In the genomic region with DNA sequence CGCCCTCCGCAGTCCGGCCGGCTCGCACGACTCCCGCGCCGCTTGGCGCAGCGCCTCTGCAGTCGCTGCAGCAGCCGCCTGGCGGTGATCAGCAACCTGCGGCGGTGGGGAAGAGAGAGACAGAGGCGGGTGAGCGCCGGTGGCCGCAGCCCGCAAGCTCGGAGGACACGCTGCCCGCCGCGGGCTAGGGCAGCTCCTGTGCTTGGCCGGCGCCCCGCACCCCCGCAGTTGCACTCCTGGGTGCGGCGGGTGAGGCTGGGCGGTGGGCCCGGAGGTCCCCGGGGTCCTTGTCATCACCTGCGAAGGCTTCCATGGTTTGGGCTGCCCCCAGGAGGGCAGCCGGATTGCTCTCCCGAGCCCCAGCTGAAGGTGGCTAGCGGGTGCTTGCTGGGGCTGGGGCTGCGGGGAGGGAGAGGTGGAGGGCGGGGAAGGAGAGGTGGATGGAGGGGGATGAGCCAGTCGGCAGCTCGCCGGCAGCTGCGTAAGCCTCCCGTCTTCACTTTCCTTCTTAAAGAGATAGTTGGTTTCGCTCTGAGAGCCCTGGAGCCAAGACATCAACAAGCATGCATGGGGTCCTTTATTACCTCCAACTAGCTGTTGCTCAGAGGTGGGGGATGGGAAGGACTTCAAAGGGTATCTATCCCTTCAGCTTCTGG, we compare ENCODE assay signal across 9 mouse cellular contexts. TPM values are rescaled to one million over a fixed set of nuclear protein-coding genes. Genes with fewer than 3 reads are reported as not detected.
DNase-seq lines count a peak whose midpoint lies in the region; ATAC-seq and TF ChIP-seq lines count a peak whose summit lies in the region.
"Had no signal": no experiment of that assay in that cellular context is flagged by ENCODE, and none has a peak within 500 bp of the region (broad histone marks: within the 10 kb centered on the region; RNA-seq: fewer than 3 reads in every experiment).

A gene (minus strand): TSS at position 435 of the 656 bp plus-strand sequence.

- ATAC-seq in forebrain, embryonic 16.5 days: peak; percentile 83
- 0 out of 2 replicates have a peak, but pooled peaks have one; percentile 32 for ATAC-seq in liver, embryonic 12.5 days

- TF ChIP-seq CTCF in E14TG2a.4 (conservative IDR thresholded peaks at IDR 0.05; ENCODE audit: low read length): no peak

- no peaks in the 10 kb centered on the region for H3K9me3 ChIP-seq in E14TG2a.4 (ENCODE audit: low read length)
- H3K9me3 ChIP-seq in forebrain, embryonic 16.5 days (ENCODE audit: control insufficient read depth, low read length): no peaks in the 10 kb centered on the region
- H3K9me3 ChIP-seq in liver, embryonic 12.5 days (replicated peaks): no peaks in the 10 kb centered on the region

- peak within 1 kb of the TSS; percentile 81 for H3K9ac ChIP-seq in forebrain, embryonic 16.5 days (replicated peaks; ENCODE audit: low read depth, low read length)
- H3K9ac ChIP-seq in liver, embryonic 12.5 days: no peak within 1 kb of the TSS

- H3K4me1 ChIP-seq in E14TG2a.4 (replicated peaks; ENCODE audit: low read depth, low read length): peaks cover 20% of the 10 kb centered on the region
- H3K4me1 ChIP-seq in forebrain, embryonic 16.5 days (replicated peaks; ENCODE audit: control insufficient read depth, insufficient read depth, low read length): peaks cover 13% of the 10 kb centered on the region
- H3K4me1 ChIP-seq in liver, embryonic 12.5 days: no peaks in the 10 kb centered on the region

- peak; percentile 82 for DNase-seq in cerebellum, adult 11-12 months
- peak; percentile 57 to 61 for DNase-seq in heart, postnatal 10 days
- DNase-seq in kidney, postnatal 25 days: peak; percentile 64 to 84
- DNase-seq in naive thymus-derived CD4-positive, alpha-beta T cell, adult 2 months (ENCODE audit: low read depth): peak; percentile 39
- peak; percentile 88 for DNase-seq in telencephalon, adult 2 months (ENCODE audit: low read depth, low spot score)

- under 1% methylated on average over 47 of the region's 47 CpGs for WGBS in forebrain, embryonic 16.5 days
- WGBS in liver, embryonic 12.5 days (ENCODE audit: insufficient replicate concordance): under 1% methylated on average over 44 of the region's 47 CpGs

- peaks cover 64% of the 10 kb centered on the region for H3K27me3 ChIP-seq in E14TG2a.4 (ENCODE audit: insufficient read depth, low read length)
- H3K27me3 ChIP-seq in forebrain, embryonic 16.5 days (replicated peaks; ENCODE audit: control insufficient read depth, insufficient read depth, low read length): no peaks in the 10 kb centered on the region
- peaks cover 56% of the 10 kb centered on the region for H3K27me3 ChIP-seq in liver, embryonic 12.5 days (replicated peaks)

- H3K4me2 ChIP-seq in forebrain, embryonic 16.5 days (ENCODE audit: low read length): peak within 1 kb of the TSS; percentile 85
- peak within 1 kb of the TSS; percentile 69 for H3K4me2 ChIP-seq in liver, embryonic 12.5 days

- peak within 1 kb of the TSS; percentile 82 for H3K4me3 ChIP-seq in E14TG2a.4 (replicated peaks; ENCODE audit: low read length)
- peak within 1 kb of the TSS; percentile 65 for H3K4me3 ChIP-seq in forebrain, embryonic 16.5 days (replicated peaks; ENCODE audit: low read length)
- H3K4me3 ChIP-seq in liver, embryonic 12.5 days: peak within 1 kb of the TSS; percentile 50

- H3K27ac ChIP-seq in forebrain, embryonic 16.5 days (ENCODE audit: low read length): peak within 1 kb of the TSS; percentile 64
- H3K27ac ChIP-seq in liver, embryonic 12.5 days: no peak within 1 kb of the TSS

- intact Hi-C loops in heart, postnatal 10 days (cut with DNase I): loop anchor here (5.0 kb wide), 1 partner anchor 55 kb away; no protein-coding TSS in a partner anchor

- H3K36me3 ChIP-seq in E14TG2a.4 (ENCODE audit: insufficient read depth, low read length): no peaks in the 10 kb centered on the region
- no peaks in the 10 kb centered on the region for H3K36me3 ChIP-seq in forebrain, embryonic 16.5 days (ENCODE audit: control insufficient read depth, insufficient read depth)
- H3K36me3 ChIP-seq in liver, embryonic 12.5 days: no peaks in the 10 kb centered on the region

RNA-seq across cellular contexts. Expression of the gene that starts here (rescaled TPM):
- 9.2 and 14.8 TPM in 2 replicates for polyA plus RNA-seq in forebrain, embryonic 16.5 days (2015; fragmentation: Nextera tagmentation; extraction: Ambion mirVana)
- 1 to 10 TPM; 2.3 to 3.1 TPM for total RNA-seq in heart, postnatal 10 days (2021)
- 0.04 TPM in 2 replicates for polyA plus RNA-seq in liver, embryonic 12.5 days (2016; fragmentation: Nextera tagmentation; extraction: Ambion mirVana)
- total RNA-seq: MEL had no signal

Comparison
In these comparisons a context has a peak if more than half of its experiments do, and no peak if none do; other contexts are left out.
1. Peak in ATAC-seq, H3K4me3 ChIP-seq and H3K4me2 ChIP-seq in liver, embryonic 12.5 days; RNA of the gene not detected or under 1 TPM.